Comparison of ENCODE assay signal across 8 mouse cellular contexts in genomic region chr13:64152241-64152669, GRCm38 (mm10). TPM values are rescaled to one million over a fixed set of nuclear protein-coding genes. Genes with fewer than 3 reads are reported as not detected.
DNase-seq lines count a peak whose midpoint lies in the region; ATAC-seq lines count a peak whose summit lies in the region.

No protein-coding gene starts in this region.

- H3K36me3 ChIP-seq in hindbrain, embryonic 15.5 days, result no peaks in the 10 kb centered on the region
- H3K36me3 ChIP-seq in megakaryocyte, embryonic 14.5 days (replicated peaks; ENCODE audit: low read length), result no peaks in the 10 kb centered on the region

- under 1% methylated on average over 30 of the region's 42 CpGs for WGBS in hindbrain, embryonic 15.5 days

- peak; percentile 89 for DNase-seq in R1 (ENCODE audit: low read depth, low spot score)
- DNase-seq in cerebellum, postnatal 14 days, result peak; percentile 91 to 92
- DNase-seq in frontal cortex, postnatal 36 days (ENCODE audit: low spot score in 2 of 2), result peak; percentile 68 to 80
- peak; percentile 59 to 69 for DNase-seq in left cerebral cortex, adult 8-10 months (ENCODE audit: low spot score in 2 of 2)
- DNase-seq in right cerebral cortex, adult 2 months (ENCODE audit: low spot score in 2 of 2), result peak; percentile 77 to 78
- DNase-seq in urinary bladder, postnatal 14 days (ENCODE audit: low spot score), result peak; percentile 87

- H3K4me1 ChIP-seq in hindbrain, embryonic 15.5 days (replicated peaks), result peaks cover 16% of the 10 kb centered on the region
- peaks cover 36% of the 10 kb centered on the region for H3K4me1 ChIP-seq in megakaryocyte, embryonic 14.5 days

- H3K4me3 ChIP-seq in hindbrain, embryonic 15.5 days, result peak overlapping the region; percentile 74
- peak overlapping the region; percentile 100 for H3K4me3 ChIP-seq in megakaryocyte, embryonic 14.5 days (replicated peaks)

- peak overlapping the region; percentile 89 for H3K4me2 ChIP-seq in hindbrain, embryonic 15.5 days

- peak; percentile 39 for ATAC-seq in hindbrain, embryonic 15.5 days (ENCODE audit: low FRiP score, low read depth)

- no peaks in the 10 kb centered on the region for H3K9me3 ChIP-seq in hindbrain, embryonic 15.5 days
- H3K9me3 ChIP-seq in megakaryocyte, embryonic 14.5 days, result no peaks in the 10 kb centered on the region

- peak overlapping the region; percentile 65 for H3K27ac ChIP-seq in hindbrain, embryonic 15.5 days (replicated peaks)

- H3K9ac ChIP-seq in hindbrain, embryonic 15.5 days, result peak overlapping the region; percentile 57

- no peaks in the 10 kb centered on the region for H3K27me3 ChIP-seq in hindbrain, embryonic 15.5 days
- peaks cover 2% of the 10 kb centered on the region for H3K27me3 ChIP-seq in megakaryocyte, embryonic 14.5 days (replicated peaks)

RNA-seq across cellular contexts. Expression of gene Zfp367, which starts 0.7 kb away (rescaled TPM):
- polyA plus RNA-seq in hindbrain, embryonic 15.5 days (2015; fragmentation: Nextera tagmentation; extraction: Ambion mirVana), result 6.4 and 7.7 TPM in 2 replicates
- total RNA-seq in left cerebral cortex, adult 8-10 months (2022), result 10 to 100 TPM; 24.5 to 27.7 (median 25.8) TPM
- polyA plus RNA-seq in megakaryocyte, embryonic 14.5 days (2012; ENCODE audit: insufficient read depth, low replicate concordance), result 2.1 TPM in 1 of 2 replicates, not detected in the other

RNA-seq across cellular contexts. Expression of gene Habp4, which starts 9.4 kb away (rescaled TPM):
- polyA plus RNA-seq in hindbrain, embryonic 15.5 days (2015; fragmentation: Nextera tagmentation; extraction: Ambion mirVana), result 47.7 and 48.0 TPM in 2 replicates
- total RNA-seq in left cerebral cortex, adult 8-10 months (2022), result 100 to 1,000 TPM; 194 to 218 (median 205) TPM
- 0.87 and 24.9 TPM in 2 replicates for polyA plus RNA-seq in megakaryocyte, embryonic 14.5 days (2012; ENCODE audit: insufficient read depth, low replicate concordance)

RNA-seq across cellular contexts. Expression of gene Slc35d2, which starts 23.1 kb away (rescaled TPM):
- polyA plus RNA-seq in hindbrain, embryonic 15.5 days (2015; fragmentation: Nextera tagmentation; extraction: Ambion mirVana), result 1.2 and 2.1 TPM in 2 replicates
- 1 to 10 TPM in 2 of 4 experiments, under 1 TPM in 2; 0.46 to 2.2 (median 1.2) TPM for total RNA-seq in left cerebral cortex, adult 8-10 months (2022)
- polyA plus RNA-seq in megakaryocyte, embryonic 14.5 days (2012; ENCODE audit: insufficient read depth, low replicate concordance), result 12.2 TPM in 1 of 2 replicates, not detected in the other

Comparison
In these comparisons a context has a peak if more than half of its experiments do, and no peak if none do; other contexts are left out.
1. Peak in every context shown above with its lines: DNase-seq, ATAC-seq, H3K4me3 ChIP-seq and H3K27ac ChIP-seq.